Mouse (Mus musculus): ENCODE data around the gene Rps12. TPM values are rescaled to one million over a fixed set of nuclear protein-coding genes. Genes with fewer than 3 reads are reported as not detected.

Rps12 gene
- 1,509 and 2,105 TPM in 2 replicates for polyA plus RNA-seq (2012; rRNA removed)

DNA sequence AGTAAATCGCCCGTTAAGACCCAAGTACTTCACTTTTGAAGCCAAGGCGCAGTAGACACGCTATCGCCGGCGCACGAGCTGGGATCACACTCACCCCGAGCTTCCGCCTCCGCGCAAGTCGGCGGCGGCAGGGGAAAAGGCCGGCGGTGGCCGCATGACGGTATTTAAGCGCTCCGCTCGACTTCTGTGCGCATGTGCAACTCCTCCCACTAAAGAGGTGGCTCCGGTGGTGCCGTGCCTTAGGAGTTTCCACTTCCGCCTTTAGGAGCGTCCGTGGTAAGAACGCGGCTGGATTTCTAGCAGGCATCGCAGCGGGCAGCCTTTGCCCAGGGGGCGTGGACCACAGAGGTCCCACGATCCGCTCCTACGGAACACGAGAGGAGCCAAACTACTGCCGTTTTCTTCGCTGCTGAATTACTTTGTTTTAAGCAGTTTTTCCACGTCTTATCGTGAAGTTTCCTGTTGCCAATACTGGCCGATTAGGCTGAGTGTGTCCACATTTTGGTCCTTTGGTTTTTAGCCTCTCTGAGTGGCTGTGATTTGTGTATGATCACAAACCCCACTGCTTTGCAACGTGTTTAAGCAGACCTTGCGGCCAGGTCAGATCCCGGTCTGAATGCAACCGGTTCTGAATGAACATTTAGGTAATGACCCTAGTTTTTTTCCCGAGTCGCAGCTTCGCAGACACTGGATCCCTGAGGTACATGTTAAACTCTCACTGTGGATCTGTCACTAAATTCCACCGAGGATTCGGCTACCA, at the start of gene Rps12:
Gene Rps12, minus strand, starts transcription at position 214 of the 760 bp plus-strand sequence.

DNA sequence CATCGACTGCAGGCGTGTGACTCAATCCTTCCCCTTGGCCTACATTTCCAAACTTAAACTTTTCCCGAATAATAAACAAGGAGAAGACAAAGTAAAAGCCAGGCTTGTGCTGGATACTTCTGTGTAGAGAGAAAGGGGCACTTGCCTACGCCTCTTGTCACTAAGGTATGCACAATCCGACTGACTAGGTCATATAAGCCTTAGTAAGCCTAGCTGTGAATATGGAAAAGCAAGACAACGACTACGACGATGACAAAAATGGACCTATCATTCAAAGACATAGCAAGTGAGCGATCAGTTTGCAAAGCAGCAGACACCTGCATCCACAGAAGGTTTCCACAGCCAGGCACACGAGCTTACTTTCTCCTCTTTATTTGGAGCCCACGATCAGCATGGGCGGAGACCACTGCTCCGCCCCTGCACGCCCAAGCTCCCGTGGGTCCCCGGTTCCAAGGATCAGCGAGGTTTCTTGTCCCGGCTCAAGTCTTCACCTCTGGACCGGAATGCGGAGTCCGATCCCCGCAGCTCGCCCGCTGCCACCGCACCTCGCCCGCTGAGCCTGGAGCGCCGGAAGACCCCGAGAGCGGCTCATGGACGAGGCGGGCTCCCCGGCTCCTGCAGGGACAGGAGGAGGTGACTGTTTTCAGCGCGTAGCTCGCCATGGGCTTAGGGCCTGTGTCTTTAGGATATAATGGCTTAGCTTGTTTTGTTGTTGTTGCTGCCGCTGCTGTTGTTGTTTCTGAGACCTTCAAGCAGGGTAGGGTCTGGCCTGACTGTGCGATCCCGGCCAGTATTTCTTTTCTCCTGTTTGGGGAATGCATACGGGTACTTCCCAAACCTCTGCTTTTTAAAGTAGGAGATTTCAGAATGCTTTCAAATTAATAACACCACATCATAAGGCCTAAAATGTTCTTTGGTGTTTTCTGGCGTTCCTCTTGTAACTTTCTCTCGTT, 9.8 kb upstream of the Rps12 start, which contains the start of gene Slc18b1:
Gene Slc18b1, plus strand, starts transcription at position 436 of the 953 bp plus-strand sequence.

Other genes starting within 250 kb of the Rps12 start
- gene Slc18b1, start 9.7 kb upstream of the Rps12 start, polyA plus RNA-seq (2012; rRNA removed): 13.1 and 14.1 TPM in 2 replicates
- gene Vnn3, start 64.2 kb upstream of the Rps12 start, polyA plus RNA-seq (2012; rRNA removed): 0.21 and 0.24 TPM in 2 replicates
- 0.87 and 2.2 TPM in 2 replicates for gene Vnn1, start 107.4 kb upstream of the Rps12 start, polyA plus RNA-seq (2012; rRNA removed)
- not detected in 2 replicates for gene Taar1, start 133.1 kb upstream of the Rps12 start, polyA plus RNA-seq (2012; rRNA removed)
- gene Taar2, start 151.3 kb upstream of the Rps12 start, polyA plus RNA-seq (2012; rRNA removed): not detected in 2 replicates
- gene Taar3, start 162.3 kb upstream of the Rps12 start, polyA plus RNA-seq (2012; rRNA removed): not detected in 2 replicates
- not detected in 2 replicates for gene Taar4, start 173.2 kb upstream of the Rps12 start, polyA plus RNA-seq (2012; rRNA removed)
- gene Taar5, start 183.4 kb upstream of the Rps12 start, polyA plus RNA-seq (2012; rRNA removed): not detected in 2 replicates
- gene Taar6, start 198.4 kb upstream of the Rps12 start, polyA plus RNA-seq (2012; rRNA removed): not detected in 2 replicates
- gene Taar7a, start 206.2 kb upstream of the Rps12 start, polyA plus RNA-seq (2012; rRNA removed): not detected in 2 replicates
- gene Taar7b, start 212.7 kb upstream of the Rps12 start, polyA plus RNA-seq (2012; rRNA removed): not detected in 2 replicates
- gene Taar7d, start 239.9 kb upstream of the Rps12 start, polyA plus RNA-seq (2012; rRNA removed): not detected in 2 replicates